Mouse (Mus musculus) intestine, postnatal 0 days (tissue): Measurements from ENCODE around the gene Gm17124. TPM values are rescaled to one million over a fixed set of nuclear protein-coding genes. Genes with fewer than 3 reads are reported as not detected.
"Not testable (repeated sequence)": the region's sequence is repeated elsewhere in the genome, so short reads cannot be mapped to it uniquely, and the experiment has no call there.

ENCODE experiments used
- ATAC-seq: fragments of 200-750 bp; cut with Nextera tagmentation; 2 replicates; pipeline ENCODE4 v1.8.0; 2017; ENCODE audit warnings: mild to moderate bottlenecking, moderate TSS enrichment, moderate library complexity
- H3K27ac ChIP-seq: fragments of 300-500 bp; sonication (generic); 2 replicates; pipeline ENCODE4 v1.5.1; 2014; ENCODE audit warnings: mild to moderate bottlenecking, low read depth, low read length, moderate library complexity
- H3K27me3 ChIP-seq: fragments of 300-500 bp; sonication (generic); replicated peaks from 2 replicates; pipeline ENCODE4 v1.6.1; 2014; ENCODE audit warnings: low read length, mixed read lengths; ENCODE audit not compliant: control insufficient read depth, insufficient read depth
- H3K36me3 ChIP-seq: fragments of 300-500 bp; sonication (generic); 2 replicates; pipeline ENCODE4 v1.6.1; 2014; ENCODE audit warnings: mild to moderate bottlenecking, moderate library complexity; ENCODE audit not compliant: control insufficient read depth, insufficient read depth
- H3K4me1 ChIP-seq: fragments of 300-500 bp; sonication (generic); replicated peaks from 2 replicates; pipeline ENCODE4 v1.6.1; 2014; ENCODE audit warnings: antibody characterized with exemption, low read length, mixed read lengths; ENCODE audit not compliant: control insufficient read depth, insufficient read depth
- H3K4me2 ChIP-seq: fragments of 300-500 bp; sonication (generic); replicated peaks from 2 replicates; pipeline ENCODE4 v1.6.1; 2014; ENCODE audit warnings: low read depth, mild to moderate bottlenecking, moderate library complexity
- H3K4me3 ChIP-seq: fragments of 300-500 bp; sonication (generic); 2 replicates; pipeline ENCODE4 v1.5.1; 2014; ENCODE audit warnings: low read depth, low read length
- H3K9ac ChIP-seq: fragments of 300-500 bp; sonication (generic); 2 replicates; pipeline ENCODE4 v1.6.1; 2014; ENCODE audit warnings: mild to moderate bottlenecking, low read depth, low read length
- H3K9me3 ChIP-seq: fragments of 300-500 bp; sonication (generic); 2 replicates; pipeline ENCODE4 v1.6.1; 2016; ENCODE audit warnings: mixed run types; ENCODE audit not compliant: control insufficient read depth
- WGBS: fragments of 180-500 bp; shearing (Covaris S2); extraction: QIAGEN DNeasy Blood & Tissue Kit; methylation state at CpG from one replicate; pipeline ENCODE4 v1.1.7; 2014; 5-methylcytosine and 5-hydroxymethylcytosine counted together
- microRNA-seq: library from miRNA; unstranded; fragments of <30 nt; microRNA quantifications from one replicate; pipeline ENCODE4, GENCODE M21; 2016
- polyA plus RNA-seq: library from polyadenylated mRNA; unstranded; fragments of >200 nt; fragmentation: Nextera tagmentation; extraction: Ambion mirVana; gene quantifications from 2 replicates; pipeline ENCODE4 v1.2.1, GENCODE M21; 2015

The Gm17124 gene
- not detected in 2 replicates for polyA plus RNA-seq

DNA sequence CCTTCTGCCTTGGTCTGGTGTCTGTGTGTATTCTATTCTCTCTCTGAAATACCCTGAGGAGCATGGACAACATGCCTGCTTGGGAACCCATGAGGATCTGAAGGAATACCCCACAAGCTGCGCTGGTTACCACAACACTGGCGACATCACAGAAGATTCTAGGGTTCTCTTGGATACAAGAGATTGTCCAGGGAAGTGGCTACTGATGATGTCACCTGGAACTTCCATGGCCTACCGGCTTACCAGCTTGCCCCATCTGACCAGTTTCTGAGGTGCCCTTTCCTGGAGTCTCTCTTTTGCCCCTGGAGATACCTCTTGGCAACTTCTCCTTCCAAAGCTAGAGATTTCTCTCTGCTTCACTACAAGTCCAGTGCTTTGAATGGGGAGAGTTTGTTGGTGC, at the start of gene Gm17124:
Gene Gm17124 (minus strand): TSS at position 101 of the 400 bp plus-strand sequence.
- not testable (repeated sequence) for H3K27ac ChIP-seq, H3K9me3 ChIP-seq, H3K9ac ChIP-seq, H3K4me1 ChIP-seq, H3K27me3 ChIP-seq, ATAC-seq, H3K4me3 ChIP-seq, H3K36me3 ChIP-seq, H3K4me2 ChIP-seq
- no CpG with 5 or more reads among the region's 3 CpGs for WGBS

DNA sequence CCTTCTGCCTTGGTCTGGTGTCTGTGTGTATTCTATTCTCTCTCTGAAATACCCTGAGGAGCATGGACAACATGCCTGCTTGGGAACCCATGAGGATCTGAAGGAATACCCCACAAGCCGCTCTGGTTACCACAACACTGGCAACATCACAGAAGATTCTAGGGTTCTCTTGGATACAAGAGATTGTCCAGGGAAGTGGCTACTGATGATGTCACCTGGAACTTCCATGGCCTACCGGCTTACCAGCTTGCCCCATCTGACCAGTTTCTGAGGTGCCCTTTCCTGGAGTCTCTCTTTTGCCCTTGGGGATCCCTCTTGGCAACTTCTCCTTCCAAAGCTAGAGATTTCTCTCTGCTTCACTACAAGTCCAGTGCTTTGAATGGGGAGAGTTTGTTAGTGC, 42.1 kb upstream of the Gm17124 start, which contains the start of gene Gm3633:
Gene Gm3633 (minus strand): TSS at position 101 of the 400 bp plus-strand sequence.
- not testable (repeated sequence) for H3K4me3 ChIP-seq, H3K4me1 ChIP-seq, H3K27me3 ChIP-seq, H3K27ac ChIP-seq, H3K9ac ChIP-seq, H3K36me3 ChIP-seq, ATAC-seq, H3K9me3 ChIP-seq, H3K4me2 ChIP-seq
- no CpG with 5 or more reads among the region's 2 CpGs for WGBS

Small RNA genes lying within 50 kb of the gene (microRNA-seq; reads per million reads assigned to microRNA genes)
- gene Gm23620 (not detected), gene Gm25228 (not detected)

Other genes starting within 250 kb of the Gm17124 start
- not detected in 2 replicates for gene Gm8005, start 160.2 kb downstream of the Gm17124 start, polyA plus RNA-seq
- not detected in 2 replicates for gene Gm8011, start 136.0 kb downstream of the Gm17124 start, polyA plus RNA-seq
- not detected in 2 replicates for gene Gm8020, start 97.5 kb downstream of the Gm17124 start, polyA plus RNA-seq
- not detected in 2 replicates for gene Gm8024, start 75.6 kb downstream of the Gm17124 start, polyA plus RNA-seq
- not detected in 2 replicates for gene Gm3633, start 42.0 kb upstream of the Gm17124 start, polyA plus RNA-seq
- gene Gm10378, start 56.1 kb upstream of the Gm17124 start, polyA plus RNA-seq = not detected in 2 replicates
- gene Gm3015, start 168.9 kb upstream of the Gm17124 start, polyA plus RNA-seq = not detected in 2 replicates
- gene Gm10377, start 198.1 kb upstream of the Gm17124 start, polyA plus RNA-seq = not detected in 2 replicates